Mouse (Mus musculus) midbrain, embryonic 12.5 days (tissue): ENCODE data around the gene Arsg. TPM values are rescaled to one million over a fixed set of nuclear protein-coding genes. Genes with fewer than 3 reads are reported as not detected.
"Not testable (repeated sequence)": the region's sequence is repeated elsewhere in the genome, so short reads cannot be mapped to it uniquely, and the experiment has no call there.

Source experiments
- ATAC-seq: fragments of 200-750 bp; cut with Nextera tagmentation; 2 replicates; pipeline ENCODE4 v1.8.0; 2017; ENCODE audit warnings: low read depth, moderate TSS enrichment, moderate library complexity; ENCODE audit not compliant: low FRiP score
- H3K27ac ChIP-seq: fragments of 300-500 bp; sonication (generic); replicated peaks from 2 replicates; pipeline ENCODE4 v1.5.1; 2016; ENCODE audit warnings: mild to moderate bottlenecking
- H3K27me3 ChIP-seq: fragments of 300-500 bp; sonication (generic); 2 replicates; pipeline ENCODE4 v1.6.1; 2016; ENCODE audit warnings: mild to moderate bottlenecking
- H3K36me3 ChIP-seq: fragments of 300-500 bp; sonication (generic); 2 replicates; pipeline ENCODE4 v1.6.1; 2016
- H3K4me1 ChIP-seq: fragments of 300-500 bp; sonication (generic); 2 replicates; pipeline ENCODE4 v1.6.1; 2016
- H3K4me2 ChIP-seq: fragments of 300-500 bp; sonication (generic); replicated peaks from 2 replicates; pipeline ENCODE4 v1.6.1; 2016; ENCODE audit warnings: mild to moderate bottlenecking, moderate library complexity
- H3K4me3 ChIP-seq: fragments of 300-500 bp; sonication (generic); 2 replicates; pipeline ENCODE4 v1.5.1; 2016; ENCODE audit warnings: mild to moderate bottlenecking
- H3K9ac ChIP-seq: fragments of 300-500 bp; sonication (generic); replicated peaks from 2 replicates; pipeline ENCODE4 v1.6.1; 2016; ENCODE audit warnings: mild to moderate bottlenecking, moderate library complexity
- H3K9me3 ChIP-seq: fragments of 300-500 bp; sonication (generic); 2 replicates; pipeline ENCODE4 v1.6.1; 2016; ENCODE audit warnings: mild to moderate bottlenecking
- WGBS: fragments of 180-500 bp; shearing (Covaris S2); methylation state at CpG from one replicate; pipeline ENCODE4 v1.1.7; 2016; 5-methylcytosine and 5-hydroxymethylcytosine counted together
- microRNA-seq: library from miRNA; unstranded; fragments of <30 nt; microRNA quantifications from one replicate; pipeline ENCODE4, GENCODE M21; 2017
- polyA plus RNA-seq: library from polyadenylated mRNA; unstranded; fragments of >200 nt; fragmentation: Nextera tagmentation; extraction: Ambion mirVana; gene quantifications from 2 replicates; pipeline ENCODE4 v1.2.1, GENCODE M21; 2016

Arsg gene
- polyA plus RNA-seq, 1 experiment from 2014 or later = 2.4 TPM

DNA sequence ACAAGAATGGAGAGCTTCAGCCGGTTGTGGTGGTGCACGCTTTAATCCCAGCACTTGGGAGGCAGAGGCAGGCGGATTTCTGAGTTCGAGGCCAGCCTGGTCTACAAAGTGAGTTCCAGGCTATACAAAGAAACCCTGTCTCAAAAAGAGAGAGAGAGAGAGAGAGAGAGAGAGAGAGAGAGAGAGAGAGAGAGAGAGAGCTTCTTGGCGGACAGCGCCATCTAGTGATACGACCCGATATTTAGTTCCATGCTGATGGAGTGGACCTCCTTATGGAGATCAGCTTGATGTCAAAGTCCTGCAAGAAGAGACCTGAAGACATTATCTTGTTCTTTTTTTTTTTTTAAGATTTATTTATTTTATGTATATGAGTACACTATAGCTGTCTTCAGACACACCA, 145.9 kb downstream of the Arsg start:
- H3K27ac ChIP-seq, H3K9me3 ChIP-seq, ATAC-seq, H3K4me1 ChIP-seq, H3K36me3 ChIP-seq, H3K4me3 ChIP-seq, H3K4me2 ChIP-seq, H3K9ac ChIP-seq, H3K27me3 ChIP-seq: not testable (repeated sequence)
- WGBS = 29% methylated on average over 8 of the region's 8 CpGs

DNA sequence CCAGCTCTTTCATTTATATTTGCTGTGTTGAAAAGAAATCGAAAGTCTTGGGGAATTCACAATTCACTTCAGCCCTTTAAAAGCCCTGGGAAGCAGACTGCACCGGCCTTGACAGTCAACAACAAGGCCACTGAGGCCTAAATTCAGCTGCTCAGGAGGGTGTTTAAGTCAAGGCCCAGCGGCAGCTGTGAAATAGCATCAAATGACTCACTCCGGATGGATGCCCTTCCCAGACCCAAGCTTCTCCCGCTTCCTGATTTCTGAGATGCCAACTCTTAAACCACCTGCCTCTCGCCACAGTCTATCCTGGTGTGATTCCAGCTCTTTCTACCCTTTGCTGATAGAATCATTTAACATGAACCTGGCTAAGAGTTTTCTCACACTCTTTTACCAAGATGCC, 147.2 kb downstream of the Arsg start:
- 77% methylated on average over 6 of the region's 6 CpGs for WGBS

GRCm38 (mm10) chr11:109621183-109621582, 148.0 kb downstream of the Arsg start:
- Histone ChIP-seq H3K9ac (no peak overlapping the region), H3K4me3 (no peak overlapping the region), H3K27me3 (no peaks in the 10 kb centered on the region), H3K9me3 (0 out of 2 replicates have a peak, but pooled peaks cover 4% of the 10 kb centered on the region), H3K27ac (no peak overlapping the region), H3K4me2 (no peak overlapping the region), H3K4me1 (peaks cover 5% of the 10 kb centered on the region; the same call in 1 of the 2 replicates), H3K36me3 (no peaks in the 10 kb centered on the region)
- 16% methylated on average over 2 of the region's 2 CpGs for WGBS
- 0 out of 2 replicates have a peak, but pooled peaks have one; percentile 27 for ATAC-seq

More for the DNA sequence above, 147.2 kb downstream of the Arsg start:
- H3K4me1 ChIP-seq = peaks cover 5% of the 10 kb centered on the region; the same call in 1 of the 2 replicates
- H3K36me3 ChIP-seq = no peaks in the 10 kb centered on the region
- H3K9ac ChIP-seq = no peak overlapping the region
- H3K27me3 ChIP-seq = no peaks in the 10 kb centered on the region
- H3K27ac ChIP-seq = no peak overlapping the region
- no peak for ATAC-seq
- 0 out of 2 replicates have a peak, but pooled peaks cover 4% of the 10 kb centered on the region for H3K9me3 ChIP-seq
- no peak overlapping the region for H3K4me3 ChIP-seq
- no peak overlapping the region for H3K4me2 ChIP-seq

DNA sequence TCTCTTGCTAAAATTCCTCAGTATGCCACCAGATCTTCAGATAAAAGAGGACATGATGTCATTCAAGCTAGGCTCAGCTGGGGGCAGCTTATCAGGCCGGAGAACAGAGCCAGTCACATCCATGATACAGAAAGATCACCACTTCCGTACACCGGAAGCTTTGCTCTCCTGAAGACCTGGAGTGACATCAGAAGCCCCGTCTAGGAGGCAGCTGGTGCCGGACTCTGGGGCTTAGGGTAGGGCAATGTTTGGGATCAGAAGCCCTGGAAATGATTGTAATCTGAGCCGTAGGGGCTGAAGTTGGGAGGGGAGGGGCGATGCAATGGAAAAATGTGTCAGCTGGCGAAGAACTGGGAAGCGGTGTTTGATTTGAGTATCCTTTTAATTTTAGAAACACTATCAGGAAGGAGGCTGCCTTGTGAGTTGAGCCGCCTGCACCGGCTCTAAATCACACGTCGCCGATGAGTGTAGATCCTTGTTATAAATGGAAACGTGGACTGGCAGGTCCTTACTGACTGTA, 149.4 kb downstream of the Arsg start:
- H3K4me2 ChIP-seq = 0 out of 2 replicates have a peak overlapping the region, but pooled peaks have one; percentile 16
- H3K9ac ChIP-seq = no peak overlapping the region
- no peaks in the 10 kb centered on the region for H3K36me3 ChIP-seq
- H3K9me3 ChIP-seq = 0 out of 2 replicates have a peak, but pooled peaks cover 4% of the 10 kb centered on the region
- ATAC-seq = no peak
- H3K27me3 ChIP-seq = no peaks in the 10 kb centered on the region
- H3K4me1 ChIP-seq = peaks cover 5% of the 10 kb centered on the region; the same call in 1 of the 2 replicates
- no peak overlapping the region for H3K4me3 ChIP-seq
- WGBS = 48% methylated on average over 15 of the region's 15 CpGs
- no peak overlapping the region for H3K27ac ChIP-seq

Small RNA genes lying within 50 kb of the gene (microRNA-seq; reads per million reads assigned to microRNA genes)
- not detected for gene Gm25540

Other genes starting within 250 kb of the Arsg start
- 3.8 and 4.3 TPM in 2 replicates for gene Rgs9, start 175.2 kb upstream of the Arsg start, polyA plus RNA-seq
- gene Gna13, start 110.5 kb upstream of the Arsg start, polyA plus RNA-seq = 18.1 and 20.2 TPM in 2 replicates
- not detected in 2 replicates for gene 9930022D16Rik, start 59.5 kb upstream of the Arsg start, polyA plus RNA-seq
- gene Amz2, start 47.4 kb upstream of the Arsg start, polyA plus RNA-seq = 47.0 and 47.1 TPM in 2 replicates
- 3.3 and 3.5 TPM in 2 replicates for gene Slc16a6, start 224 bp downstream of the Arsg start, polyA plus RNA-seq
- gene Wipi1, start 138.6 kb downstream of the Arsg start, polyA plus RNA-seq = 17.8 and 20.1 TPM in 2 replicates
- 429 and 445 TPM in 2 replicates for gene Prkar1a, start 176.0 kb downstream of the Arsg start, polyA plus RNA-seq
- gene Fam20a, start 248.9 kb downstream of the Arsg start, polyA plus RNA-seq = 2.4 and 2.5 TPM in 2 replicates